Mouse (Mus musculus): Measurements from ENCODE around the gene Fam160a2.
"Not testable (repeated sequence)": the region's sequence is repeated elsewhere in the genome, so short reads cannot be mapped to it uniquely, and the experiment has no call there.

Fam160a2 gene

GRCm38 (mm10) chr7:105394606-105395005 is 5.2 kb downstream of the Fam160a2 start:
- no peak for DNase-seq (ENCODE audit: low read depth, low spot score)

GRCm38 (mm10) chr7:105390236-105390635 is 9.6 kb downstream of the Fam160a2 start:
- no peak for DNase-seq (ENCODE audit: low read depth, low spot score)

DNA sequence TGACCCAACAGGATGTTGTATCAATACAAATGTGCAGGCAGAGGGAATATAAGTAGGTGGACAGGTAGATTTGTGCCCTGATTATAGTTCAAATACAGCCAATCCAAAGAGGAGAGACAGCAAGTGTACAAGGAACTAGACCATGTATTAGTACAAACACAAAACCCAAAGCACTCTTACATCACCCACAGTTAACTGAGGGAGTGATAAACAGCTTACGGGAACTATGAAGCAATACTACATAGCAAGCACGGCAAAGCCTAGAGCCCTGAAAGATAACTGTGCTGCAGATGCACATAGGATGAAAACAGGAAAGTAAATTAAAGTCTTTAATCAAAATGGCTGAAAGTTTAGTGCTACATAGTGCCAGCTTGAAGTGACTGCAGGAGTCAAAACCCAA is 12.2 kb downstream of the Fam160a2 start:
- DNase-seq (ENCODE audit: low read depth, low spot score), result no peak

DNA sequence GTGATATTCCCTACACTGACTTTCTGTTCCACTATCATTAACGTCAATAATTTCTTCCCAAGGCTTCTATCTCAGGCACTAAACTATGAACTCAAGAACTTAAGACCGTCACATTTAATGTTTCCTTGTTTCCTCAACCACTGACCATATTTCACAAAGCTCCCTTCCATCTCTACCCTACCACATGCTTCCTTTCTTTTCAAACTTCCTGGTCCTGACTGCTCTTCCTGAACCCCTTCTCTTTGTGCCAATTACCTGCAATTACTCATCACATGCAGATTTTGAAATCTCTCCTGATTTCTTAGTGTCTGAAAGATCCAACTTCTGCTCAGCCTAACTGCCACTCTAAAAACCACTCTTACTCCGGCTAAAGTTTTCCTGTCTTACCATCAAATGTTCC is 19.5 kb downstream of the Fam160a2 start:
- no peak for DNase-seq (ENCODE audit: low read depth, low spot score)

GRCm38 (mm10) chr7:105374866-105375265 is 25.0 kb downstream of the Fam160a2 start, which contains the start of gene Gm5901:
Gene Gm5901, plus strand, starts transcription at chr7:105375038.
- no peak for DNase-seq (ENCODE audit: low read depth, low spot score)

- no peak for DNase-seq (ENCODE audit: low read depth, low spot score)
These were observed 25.9 kb downstream of the Fam160a2 start for GRCm38 (mm10) chr7:105373976-105374375.

DNA sequence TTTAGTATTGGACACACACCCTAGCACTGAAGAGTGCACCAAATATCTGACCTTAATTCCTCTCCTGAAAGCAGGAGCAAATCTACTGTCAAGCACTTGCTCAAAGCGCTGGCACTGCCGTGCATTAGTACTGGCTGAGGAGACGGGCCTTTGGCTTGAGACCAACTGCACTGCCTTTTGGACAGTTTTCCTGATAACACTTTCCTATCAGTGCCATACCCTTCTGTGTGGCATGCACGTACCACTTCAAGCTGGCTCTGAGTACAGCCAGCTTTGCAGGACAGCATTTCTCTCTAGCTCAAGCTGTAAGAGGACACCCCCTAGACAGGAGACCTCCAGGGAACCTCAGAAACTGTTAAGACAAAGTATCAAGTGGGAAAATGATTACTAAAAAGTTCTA is 26.3 kb downstream of the Fam160a2 start:
- DNase-seq (ENCODE audit: low read depth, low spot score), result no peak

- no peak for DNase-seq (ENCODE audit: low read depth, low spot score)
These were observed 26.9 kb downstream of the Fam160a2 start for GRCm38 (mm10) chr7:105372912-105373311.

GRCm38 (mm10) chr7:105368521-105368920 is 31.3 kb downstream of the Fam160a2 start:
- no peak for DNase-seq (ENCODE audit: low read depth, low spot score)

- no peak for DNase-seq (ENCODE audit: low read depth, low spot score)
These were observed 31.9 kb downstream of the Fam160a2 start, which contains the start of gene Olfr692 for GRCm38 (mm10) chr7:105367930-105368329. Gene Olfr692, plus strand, starts transcription at chr7:105368230.

DNA sequence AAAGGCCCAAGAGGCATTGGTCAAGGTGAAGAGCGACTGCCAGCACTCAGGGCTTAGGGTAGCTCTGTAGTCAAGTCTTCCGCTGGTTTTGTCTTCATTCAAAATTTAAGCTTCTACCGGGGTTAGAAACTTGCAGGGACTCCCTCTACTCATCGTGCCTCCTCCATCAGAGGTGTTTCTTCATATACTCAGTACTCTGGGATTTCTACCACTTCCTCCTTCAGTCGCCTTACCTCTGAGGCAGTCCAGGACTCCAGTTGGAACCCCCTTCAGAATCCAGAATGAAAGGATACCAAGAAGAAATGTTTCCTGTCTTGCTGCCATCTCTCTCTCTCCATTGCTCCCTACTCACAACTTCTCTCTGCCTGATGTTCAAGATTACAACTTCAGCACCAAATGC is 32.6 kb downstream of the Fam160a2 start:
- no peak for DNase-seq (ENCODE audit: low read depth, low spot score)

DNA sequence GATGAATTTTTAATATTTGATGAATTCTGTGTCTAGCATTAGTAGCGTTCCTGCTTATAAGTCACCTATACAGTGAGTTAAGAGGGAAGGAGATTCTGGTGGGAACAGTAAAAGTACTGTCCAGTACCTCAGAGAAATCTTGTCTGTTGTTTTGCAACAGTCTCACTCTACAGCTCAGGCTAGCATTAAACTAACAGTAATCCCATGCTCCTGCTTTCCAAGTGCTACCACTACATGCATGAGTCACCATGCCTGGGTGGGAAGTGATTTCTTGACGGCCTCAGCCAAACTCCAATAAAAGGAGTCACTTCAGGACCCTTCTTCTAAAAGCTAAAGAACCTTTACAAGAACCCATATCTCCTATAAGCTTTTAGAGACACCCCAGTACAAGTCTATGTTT is 38.1 kb downstream of the Fam160a2 start:
- no peak for DNase-seq (ENCODE audit: low read depth, low spot score)

- DNase-seq (ENCODE audit: low read depth, low spot score), result not testable (repeated sequence)
These were observed 43.4 kb downstream of the Fam160a2 start for GRCm38 (mm10) chr7:105356487-105356886.

- not testable (repeated sequence) for DNase-seq (ENCODE audit: low read depth, low spot score)
These were observed 43.8 kb downstream of the Fam160a2 start for GRCm38 (mm10) chr7:105356064-105356463.

DNA sequence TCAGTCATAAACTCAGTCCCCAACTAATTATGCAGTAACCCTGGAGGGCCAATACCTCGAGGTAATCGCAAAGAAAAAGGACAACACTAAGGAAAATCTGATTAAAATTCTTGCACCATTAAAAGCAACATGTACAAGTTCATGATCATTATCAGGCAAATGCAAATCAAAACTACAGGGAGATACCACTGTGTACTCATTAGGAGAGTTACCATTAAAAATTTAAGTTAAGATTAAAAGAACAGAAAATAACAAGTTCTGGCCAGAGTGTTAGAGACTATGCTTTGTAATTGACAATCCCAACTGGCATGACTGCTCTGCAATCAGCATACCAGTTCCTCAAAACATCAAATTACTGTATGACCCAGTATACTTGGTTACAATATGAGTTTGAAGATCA is 57.1 kb downstream of the Fam160a2 start:
- no peak for DNase-seq (ENCODE audit: low read depth, low spot score)

DNA sequence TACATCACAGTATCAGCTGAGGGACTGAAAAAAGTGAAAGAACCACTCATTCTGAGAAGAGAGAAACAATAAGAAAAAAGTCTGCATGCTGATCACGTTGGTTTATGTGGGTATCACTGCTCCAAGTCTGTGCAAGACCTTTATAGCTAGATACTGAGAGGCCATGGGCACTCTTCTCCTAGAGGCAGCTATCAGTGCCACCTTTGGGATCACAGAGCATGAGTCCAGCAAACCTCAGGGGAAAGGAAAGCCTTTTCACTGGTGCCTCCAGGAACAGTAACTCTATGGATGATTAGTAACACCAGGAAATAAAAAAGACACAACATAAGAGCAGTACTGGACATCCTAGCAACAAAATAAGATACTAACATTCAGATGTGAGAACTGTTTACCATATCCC is 57.7 kb downstream of the Fam160a2 start, which contains the start of gene Olfr691:
Gene Olfr691, minus strand, starts transcription at position 101 of the 400 bp plus-strand sequence.
- no peak for DNase-seq (ENCODE audit: low read depth, low spot score)

DNA sequence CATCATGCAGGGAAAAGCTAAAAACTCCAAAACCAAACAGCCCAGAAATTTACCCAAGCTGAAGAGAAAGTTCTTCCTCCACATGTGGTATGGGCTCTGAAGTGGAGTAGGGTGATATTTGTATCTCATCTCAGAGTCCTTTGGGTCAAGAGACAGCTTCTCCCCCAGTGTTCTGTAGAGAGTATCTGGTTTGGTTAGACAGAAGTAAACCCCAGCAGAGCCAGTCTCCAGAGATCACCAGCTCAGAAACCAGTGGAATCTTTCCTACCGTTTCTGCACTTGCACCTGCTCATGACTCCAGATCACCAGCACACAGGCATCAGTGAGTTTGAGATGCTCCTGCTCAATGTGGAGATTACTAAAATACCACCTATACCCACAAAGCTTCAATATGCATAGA is 65.8 kb downstream of the Fam160a2 start, which contains the start of gene Olfr690:
Gene Olfr690, minus strand, starts transcription at position 101 of the 400 bp plus-strand sequence.
- DNase-seq (ENCODE audit: low read depth, low spot score), result no peak

GRCm38 (mm10) chr7:105325302-105325701 is 74.6 kb downstream of the Fam160a2 start:
- no peak for DNase-seq (ENCODE audit: low read depth, low spot score)

All from skeletal muscle tissue, adult 2 months (tissue).